Mouse (Mus musculus): Measurements from ENCODE around the gene Uts2.
A peak's percentile ranks its signal among the peaks of the same experiment; 100 is the strongest.

Gene Uts2

DNA sequence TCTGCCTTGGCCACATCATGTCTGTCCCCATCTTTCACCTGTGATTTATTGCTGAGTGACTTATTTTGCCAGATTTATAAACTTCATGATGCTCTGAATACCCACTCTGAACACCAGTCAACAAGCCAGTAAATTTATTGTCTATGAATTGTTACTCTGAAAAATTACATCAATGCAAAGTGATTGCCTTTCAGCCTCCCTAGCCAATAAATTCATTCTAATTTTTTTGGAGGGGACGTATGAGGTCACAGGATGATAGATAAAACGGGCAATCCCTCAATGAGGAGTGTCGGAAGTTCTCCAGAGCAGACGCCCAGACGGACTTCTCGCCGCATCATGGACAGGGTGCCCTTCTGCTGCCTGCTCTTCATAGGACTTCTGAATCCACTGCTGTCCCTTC, at the start of gene Uts2:
Gene Uts2, plus strand, starts transcription at position 301 of the 400 bp plus-strand sequence.
- no peak for DNase-seq (ENCODE audit: low spot score)

DNA sequence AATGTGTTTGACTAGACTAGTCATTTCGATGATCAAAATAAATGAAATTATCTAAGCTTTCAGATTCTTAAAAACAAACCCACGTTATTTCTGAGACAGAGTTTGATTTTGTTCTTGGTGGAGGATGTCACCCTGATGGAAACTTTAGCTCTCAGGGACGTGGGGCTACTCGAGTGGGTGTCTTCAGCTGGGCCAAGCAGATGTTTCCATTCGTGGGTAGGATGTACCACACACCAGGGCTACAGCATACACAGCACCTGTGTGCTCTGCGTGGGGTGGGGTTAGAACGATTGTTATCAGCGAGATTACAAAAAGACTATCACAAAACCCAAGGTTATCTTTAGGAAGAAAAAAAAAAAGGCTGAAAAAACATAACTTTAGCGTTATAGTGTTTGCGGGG, 45.9 kb upstream of the Uts2 start:
- DNase-seq (ENCODE audit: low spot score): no peak

DNA sequence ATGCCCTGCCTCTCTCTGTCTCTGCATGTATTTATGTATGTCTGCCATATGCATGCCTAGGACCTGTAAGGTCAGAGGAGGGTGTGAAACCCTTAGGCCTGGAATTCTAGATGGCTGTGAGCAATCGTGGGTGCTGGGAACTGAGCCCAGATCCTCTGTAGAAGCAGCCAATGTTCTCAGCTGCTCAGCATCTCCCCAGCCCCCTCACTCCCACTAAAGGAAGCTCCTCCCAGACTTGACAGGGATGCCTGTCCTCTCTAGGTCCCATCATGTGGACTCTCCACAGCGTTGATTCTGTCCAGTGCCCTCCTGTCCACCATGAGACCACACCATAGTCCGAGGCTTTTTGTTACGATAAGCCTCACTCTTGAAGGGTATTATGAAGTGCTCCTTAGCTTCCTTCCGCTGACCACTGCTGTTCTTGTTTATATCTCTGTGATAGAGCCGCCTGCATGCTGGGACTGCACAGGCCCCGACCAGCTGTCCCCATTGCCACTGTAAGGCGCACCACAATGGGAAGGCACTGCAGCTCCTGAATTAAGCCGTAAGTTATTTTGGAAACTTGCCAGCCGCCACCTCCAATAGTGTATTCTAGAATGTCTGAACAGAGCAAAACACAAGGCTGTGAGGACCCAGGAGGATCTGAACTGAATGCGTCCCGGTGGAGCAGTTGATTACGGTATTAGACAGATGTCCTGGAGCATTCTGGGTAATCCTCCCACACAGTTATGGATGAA, 40.4 kb upstream of the Uts2 start:
- no peak for DNase-seq (ENCODE audit: low spot score)

- no peak for DNase-seq (ENCODE audit: low spot score)
Observed at GRCm38 (mm10) chr4:150957106-150957458, 39.8 kb upstream of the Uts2 start.

GRCm38 (mm10) chr4:150958536-150958935, 38.4 kb upstream of the Uts2 start:
- DNase-seq (ENCODE audit: low spot score): no peak

GRCm38 (mm10) chr4:150962231-150962630, 34.7 kb upstream of the Uts2 start:
- DNase-seq (ENCODE audit: low spot score): no peak

DNA sequence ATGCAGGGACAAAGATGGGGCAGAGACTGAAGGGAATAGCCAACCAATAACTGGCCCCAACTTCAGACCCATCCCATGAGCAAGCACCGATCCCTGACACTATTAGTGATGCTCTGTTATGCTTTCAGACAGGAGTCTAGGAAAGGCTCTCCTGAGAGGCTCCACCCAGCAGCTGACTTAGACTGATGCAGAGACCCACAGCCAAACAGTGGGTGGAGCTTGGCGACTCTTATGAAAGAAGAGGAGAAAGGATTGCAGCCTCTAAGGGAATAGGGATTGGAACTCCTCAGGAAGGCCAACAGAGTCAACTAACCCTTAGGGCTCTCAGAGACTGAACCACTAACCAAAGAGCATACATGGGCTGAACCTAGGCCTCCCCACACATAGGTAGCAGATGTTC, 33.2 kb upstream of the Uts2 start:
- DNase-seq (ENCODE audit: low spot score): no peak

DNA sequence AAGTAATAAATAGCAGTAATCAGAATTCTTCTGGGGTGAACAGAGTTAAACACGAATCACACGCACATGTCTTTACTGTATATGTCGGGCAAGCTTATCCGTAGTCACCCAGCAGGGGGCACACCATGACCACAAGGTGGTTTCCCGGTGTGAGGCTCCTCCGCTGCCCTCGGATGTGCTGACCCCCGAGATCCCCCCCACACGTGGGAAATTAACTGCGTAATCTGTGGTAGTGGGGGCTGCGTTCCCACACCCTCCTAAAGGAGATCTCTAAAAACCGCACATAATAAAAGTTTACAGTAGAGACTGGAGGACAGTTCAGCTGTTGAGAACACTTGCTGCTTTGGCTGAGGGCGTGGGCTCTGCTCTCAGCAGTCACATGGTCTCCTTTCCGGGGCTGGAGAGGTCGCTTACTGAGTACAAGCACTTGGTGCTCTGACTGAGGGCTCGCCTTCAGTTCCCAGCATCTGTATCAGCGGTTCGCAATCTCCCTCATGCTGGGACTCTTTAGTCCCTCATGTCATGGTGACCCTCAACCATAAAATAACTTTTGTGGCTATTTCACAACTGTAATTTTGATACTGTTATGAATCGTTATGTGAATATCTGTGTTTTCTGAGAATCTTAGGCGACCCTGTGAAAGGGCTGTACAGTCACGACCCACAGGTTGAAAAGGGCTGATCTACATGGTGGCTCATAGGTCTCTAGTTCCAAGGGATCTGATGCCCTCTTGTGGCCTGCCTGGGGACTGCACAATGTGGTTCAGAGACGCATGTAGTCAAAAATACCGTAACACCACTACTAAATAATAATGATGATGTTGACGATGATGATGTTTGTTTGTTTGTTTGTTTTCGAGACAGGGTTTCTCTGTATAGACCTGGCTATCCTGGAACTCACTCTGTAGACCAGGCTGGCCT, 32.0 kb upstream of the Uts2 start:
- peak; percentile 73 for DNase-seq (ENCODE audit: low spot score)

GRCm38 (mm10) chr4:150965555-150965951, 31.3 kb upstream of the Uts2 start:
- no peak for DNase-seq (ENCODE audit: low spot score)

GRCm38 (mm10) chr4:150966556-150966955, 30.3 kb upstream of the Uts2 start:
- DNase-seq (ENCODE audit: low spot score): peak; percentile 51

GRCm38 (mm10) chr4:150968956-150969355, 27.9 kb upstream of the Uts2 start:
- DNase-seq (ENCODE audit: low spot score): no peak

GRCm38 (mm10) chr4:150973264-150973663, 23.6 kb upstream of the Uts2 start:
- DNase-seq (ENCODE audit: low spot score): no peak

DNA sequence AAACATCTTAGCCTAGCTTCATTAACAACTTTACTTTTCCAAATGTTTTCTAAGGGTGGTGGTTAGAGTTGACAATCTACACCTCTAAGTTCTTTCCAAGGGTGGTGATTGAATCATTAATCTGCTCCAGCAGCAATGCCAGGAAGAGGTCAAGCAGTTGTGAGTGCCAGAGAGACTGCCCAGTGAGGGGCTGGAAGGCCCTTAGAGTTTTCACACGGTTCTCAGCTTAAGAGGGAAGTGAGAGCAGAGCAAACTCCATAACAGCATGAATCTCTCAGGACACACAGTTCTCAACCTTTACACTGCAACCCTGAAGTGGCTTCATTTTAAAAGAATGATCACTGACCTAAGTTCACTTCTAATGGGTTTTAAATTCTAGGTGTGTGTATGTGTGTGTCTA, 21.8 kb upstream of the Uts2 start:
- no peak for DNase-seq (ENCODE audit: low spot score)

DNA sequence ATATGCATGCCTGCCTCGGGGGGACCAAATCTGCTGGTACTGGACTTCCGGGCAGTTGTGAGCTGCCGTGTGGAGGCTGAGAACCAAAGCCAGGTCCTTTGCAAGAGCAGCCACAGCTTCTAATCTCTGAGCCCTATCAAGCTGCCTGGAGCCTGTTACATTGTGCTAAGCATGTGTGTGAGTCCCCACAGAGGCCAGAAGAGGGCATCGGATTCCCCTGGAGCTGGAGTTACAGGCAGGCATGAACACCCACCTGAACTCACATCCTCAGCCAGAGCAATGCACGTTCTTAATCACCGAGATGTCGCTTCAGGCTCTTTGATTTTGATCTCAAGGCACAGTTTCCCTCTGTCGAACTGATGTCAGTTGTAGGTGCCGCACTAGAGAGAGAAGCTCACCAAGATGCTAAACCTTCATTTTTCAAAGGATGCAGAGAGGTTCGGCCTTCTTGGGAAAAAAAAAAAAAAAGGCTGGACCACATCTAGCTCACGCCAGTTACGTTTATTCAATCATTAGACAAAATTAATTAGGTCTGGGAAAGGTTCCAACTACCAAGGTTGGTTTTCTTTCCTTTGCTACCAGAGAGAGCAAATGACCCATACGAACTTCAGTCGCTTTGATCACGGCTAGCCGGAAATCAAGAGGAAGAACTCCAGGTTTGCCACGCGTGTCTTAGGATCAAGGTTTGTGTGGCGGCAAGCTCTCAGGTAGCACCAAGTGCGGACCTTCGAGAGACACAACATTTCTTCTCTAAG, 18.6 kb upstream of the Uts2 start:
- no peak for DNase-seq (ENCODE audit: low spot score)

GRCm38 (mm10) chr4:150979455-150979854, 17.4 kb upstream of the Uts2 start:
- DNase-seq (ENCODE audit: low spot score): no peak

GRCm38 (mm10) chr4:150980153-150980552, 16.7 kb upstream of the Uts2 start:
- no peak for DNase-seq (ENCODE audit: low spot score)

- DNase-seq (ENCODE audit: low spot score): peak; percentile 24
Observed at GRCm38 (mm10) chr4:150990148-150990547, 6.7 kb upstream of the Uts2 start.

DNA sequence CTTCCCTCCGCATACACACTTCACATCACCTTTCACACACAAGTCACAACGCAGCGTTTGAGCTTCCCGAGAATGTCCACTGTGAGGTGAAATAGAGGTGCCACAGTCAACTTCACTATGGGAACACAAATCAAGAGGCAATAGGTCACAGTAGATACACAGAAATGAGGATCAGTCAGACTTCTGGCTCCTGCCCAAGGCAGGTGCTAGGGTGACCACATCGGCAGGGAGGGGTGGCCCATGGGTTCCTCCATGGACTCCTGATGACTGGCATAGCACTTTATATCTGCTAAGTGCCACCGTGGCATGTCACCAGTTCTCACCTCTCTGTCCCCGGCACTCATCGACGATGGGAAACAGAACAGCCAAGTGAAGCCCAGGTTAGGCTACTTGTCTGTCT, 1.7 kb downstream of the Uts2 start:
- no peak for DNase-seq (ENCODE audit: low spot score)

- no peak for DNase-seq (ENCODE audit: low spot score)
Observed at GRCm38 (mm10) chr4:151001397-151001796, 4.5 kb downstream of the Uts2 start.

DNA sequence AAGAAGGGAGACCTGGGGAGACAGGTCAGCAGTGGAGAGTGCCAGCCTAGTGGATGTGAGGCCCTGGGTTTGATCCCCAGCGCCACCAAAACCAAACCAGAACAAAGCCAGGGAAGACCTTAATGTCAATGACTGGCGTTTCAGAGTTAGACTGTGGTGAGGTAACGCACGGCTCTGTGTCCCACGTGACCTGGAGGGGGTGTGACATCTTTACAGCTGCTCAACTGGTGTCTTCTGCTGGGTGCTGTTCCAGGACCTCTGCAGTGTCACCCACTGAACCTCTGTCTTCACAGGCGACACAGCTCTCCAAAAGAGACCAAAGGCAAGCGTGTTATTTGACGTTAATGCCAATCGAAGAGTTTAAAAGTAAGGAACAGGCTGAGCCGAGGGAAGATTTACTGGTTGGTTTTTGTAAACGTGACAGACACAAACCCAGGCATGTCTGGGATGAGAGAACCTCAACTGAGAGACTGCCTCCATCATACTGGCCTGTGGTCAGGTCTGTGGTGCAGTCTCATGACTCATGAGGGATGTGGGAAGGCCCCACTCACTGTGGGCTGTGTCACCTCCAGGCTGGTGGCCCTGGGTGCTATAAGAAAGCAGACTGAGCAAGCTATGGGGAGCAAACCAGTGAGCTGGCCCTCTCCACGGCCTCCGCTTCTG, 8.9 kb downstream of the Uts2 start:
- no peak for DNase-seq (ENCODE audit: low spot score)

DNA sequence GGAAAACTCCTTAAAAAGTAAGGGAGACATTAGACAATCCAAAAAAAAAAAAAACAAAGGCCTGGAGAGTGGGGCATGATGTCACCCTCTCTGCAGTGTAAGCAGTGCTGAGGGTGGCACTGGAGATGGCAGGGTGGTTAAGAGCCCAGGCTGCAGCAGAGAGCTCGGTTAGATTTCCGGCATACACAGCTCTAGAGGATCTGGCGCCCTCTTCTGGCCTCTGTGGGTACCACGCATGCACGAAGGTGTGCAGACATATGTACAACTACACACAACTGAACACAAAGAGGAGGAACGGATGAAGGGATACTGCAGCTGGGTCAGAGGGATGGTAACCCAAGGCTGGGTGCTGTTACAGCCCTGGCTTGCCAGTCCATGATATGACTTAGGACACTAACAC, 10.0 kb downstream of the Uts2 start:
- DNase-seq (ENCODE audit: low spot score): peak; percentile 23

DNA sequence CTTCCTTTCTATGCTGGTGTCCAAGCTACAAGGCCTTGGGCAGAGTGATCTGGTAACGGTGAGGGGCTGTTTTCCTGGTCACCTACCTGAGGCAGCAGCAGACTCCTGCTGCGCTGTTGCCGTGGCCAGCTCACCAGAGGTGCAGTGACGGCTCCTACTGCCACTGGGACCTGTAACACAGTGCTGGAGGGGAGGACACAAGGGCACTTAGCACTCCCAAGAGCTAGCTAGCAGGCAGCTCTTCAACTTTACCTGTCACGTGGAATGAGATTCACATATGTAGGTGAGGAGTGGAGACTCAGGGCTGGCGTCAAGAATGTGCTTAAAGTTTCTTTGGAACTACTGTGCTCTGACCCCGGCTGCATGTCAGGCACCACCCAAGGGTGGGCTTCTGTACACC, 13.4 kb downstream of the Uts2 start:
- no peak for DNase-seq (ENCODE audit: low spot score)
